Mouse (Mus musculus): ENCODE measurements around the gene Mrpl52. TPM values are rescaled to one million over a fixed set of nuclear protein-coding genes. Genes with fewer than 3 reads are reported as not detected.

The Mrpl52 gene
- 15.2 and 17.7 TPM in 2 replicates for total RNA-seq (2023)

GRCm38 (mm10) chr14:54426689-54427398, at the start of gene Mrpl52:
Gene Mrpl52, plus strand, starts transcription at chr14:54426909.

DNA sequence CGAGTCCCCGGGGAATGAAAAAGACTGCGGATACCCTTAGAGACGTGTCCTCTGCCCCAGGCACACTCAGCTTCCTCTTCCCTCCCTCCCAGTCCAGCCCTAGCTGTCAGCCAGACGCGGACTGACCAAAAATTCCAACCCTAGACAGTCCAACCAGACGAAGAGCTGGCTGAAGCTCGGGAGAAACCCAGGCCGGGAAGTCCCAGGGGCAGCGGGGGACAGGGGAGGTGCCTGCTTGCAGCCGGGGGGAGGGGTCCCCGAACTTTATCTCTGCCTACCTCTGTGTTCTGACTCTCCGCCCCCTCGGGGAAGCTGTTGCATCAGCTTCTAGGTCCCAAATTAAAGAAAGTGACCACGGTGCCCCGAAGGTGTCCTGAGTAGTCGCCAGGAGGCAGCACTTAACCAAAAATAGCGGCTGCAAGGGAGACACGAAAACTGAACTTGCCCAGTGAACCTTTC, 9.1 kb upstream of the Mrpl52 start, which contains the start of gene Slc7a7:
TSS of gene Slc7a7 (minus strand) at position 158 of the 459 bp plus-strand sequence.

GRCm38 (mm10) chr14:54431334-54432077, 4.8 kb downstream of the Mrpl52 start, which contains the start of gene Mmp14:
Gene Mmp14, plus strand, starts transcription at chr14:54431612.

GRCm38 (mm10) chr14:54463959-54464292, 37.2 kb downstream of the Mrpl52 start, which contains the start of gene Lrp10:
Gene Lrp10, plus strand, starts transcription at chr14:54464137.

GRCm38 (mm10) chr14:54475941-54476844, 49.5 kb downstream of the Mrpl52 start, which contains the start of gene Rem2:
Gene Rem2, plus strand, starts transcription at chr14:54476100.

Other genes with a start within 250 kb of the Mrpl52 start
- 41.8 and 48.6 TPM in 2 replicates for gene Dad1, start 172.8 kb upstream of the Mrpl52 start, total RNA-seq (2023)
- 13.0 and 13.2 TPM in 2 replicates for gene Abhd4, start 172.7 kb upstream of the Mrpl52 start, total RNA-seq (2023)
- not detected in 2 replicates for gene Olfr49, start 142.0 kb upstream of the Mrpl52 start, total RNA-seq (2023)
- 42.0 and 46.1 TPM in 2 replicates for gene Oxa1l, start 66.1 kb upstream of the Mrpl52 start, total RNA-seq (2023)
- gene Slc7a7, start 9.1 kb upstream of the Mrpl52 start, total RNA-seq (2023) = 13.8 and 15.6 TPM in 2 replicates
- gene Mmp14, start 4.7 kb downstream of the Mrpl52 start, total RNA-seq (2023) = 0.47 and 1.4 TPM in 2 replicates
- gene Lrp10, start 37.2 kb downstream of the Mrpl52 start, total RNA-seq (2023) = 106 and 114 TPM in 2 replicates
- 0.25 TPM in 1 of 2 replicates, not detected in the other for gene Rem2, start 49.2 kb downstream of the Mrpl52 start, total RNA-seq (2023)
- 9.2 and 9.3 TPM in 2 replicates for gene Prmt5, start 90.6 kb downstream of the Mrpl52 start, total RNA-seq (2023)
- gene Haus4, start 127.7 kb downstream of the Mrpl52 start, total RNA-seq (2023) = 14.4 and 22.8 TPM in 2 replicates
- 0.25 TPM in 1 of 2 replicates, not detected in the other for gene Ajuba, start 150.6 kb downstream of the Mrpl52 start, total RNA-seq (2023)
- gene 4931414P19Rik, start 179.1 kb downstream of the Mrpl52 start, total RNA-seq (2023) = 1.2 and 4.8 TPM in 2 replicates
- gene Psmb5, start 191.1 kb downstream of the Mrpl52 start, total RNA-seq (2023) = 55.2 and 60.7 TPM in 2 replicates
- gene Psmb11, start 194.5 kb downstream of the Mrpl52 start, total RNA-seq (2023) = not detected in 2 replicates
- gene Gm17606, start 214.0 kb downstream of the Mrpl52 start, total RNA-seq (2023) = not detected in 2 replicates
- gene Cdh24, start 214.5 kb downstream of the Mrpl52 start, total RNA-seq (2023) = 1.7 and 2.3 TPM in 2 replicates